Comparison of ENCODE assay signal across 8 mouse cellular contexts in the genomic region with DNA sequence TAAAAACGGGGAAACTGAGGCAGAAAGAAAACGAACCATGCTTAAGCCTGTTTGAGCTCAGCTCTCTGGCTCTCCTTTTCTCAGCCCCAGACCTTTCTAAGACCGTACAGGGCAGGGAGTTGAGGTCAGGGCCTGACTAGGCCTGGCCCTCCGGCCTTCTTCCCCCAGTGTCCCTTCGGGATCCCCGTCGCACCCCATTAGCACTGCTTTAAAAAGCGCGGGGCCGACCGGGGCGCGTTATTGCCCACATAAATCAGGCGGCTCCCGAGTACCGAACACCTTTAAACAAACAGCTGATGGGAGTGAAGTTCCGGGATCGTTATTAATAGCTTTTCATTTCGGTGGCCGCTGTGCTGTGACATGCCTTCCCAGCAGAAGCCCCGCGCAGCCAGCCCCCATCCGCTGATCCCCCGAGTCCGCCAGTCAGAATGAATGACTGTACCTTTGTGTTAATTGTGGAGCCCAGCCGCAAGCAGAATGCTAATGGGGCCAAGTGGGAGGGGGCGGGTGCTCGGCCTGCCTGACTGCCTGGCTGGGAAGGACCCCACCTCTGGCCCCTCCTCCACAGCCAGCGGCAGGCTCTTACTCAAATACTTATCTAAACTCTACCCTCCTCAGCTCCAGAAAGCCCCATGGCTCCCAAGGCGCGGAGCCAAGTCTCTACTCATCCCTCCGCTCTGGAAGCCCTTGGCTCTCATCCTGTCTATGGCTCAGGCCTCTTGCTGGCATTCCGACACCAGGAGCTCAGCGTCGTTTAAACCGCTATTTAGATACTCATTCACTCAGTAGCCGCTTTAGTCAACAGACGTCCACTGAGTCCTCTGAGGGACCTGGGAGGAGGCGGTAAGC. TPM values are rescaled to one million over a fixed set of nuclear protein-coding genes. Genes with fewer than 3 reads are reported as not detected.
DNase-seq lines count a peak whose midpoint lies in the region; ATAC-seq lines count a peak whose summit lies in the region.

No protein-coding gene starts in this region.

- peak overlapping the region; percentile 16; the same call in 1 of the 2 replicates for H3K4me3 ChIP-seq in embryonic facial prominence, embryonic 14.5 days (ENCODE audit: low read depth, low read length)
- H3K4me3 ChIP-seq in intestine, embryonic 15.5 days (replicated peaks): peak overlapping the region; percentile 20
- H3K4me3 ChIP-seq in neural tube, embryonic 14.5 days (ENCODE audit: low read depth, low read length): no peak overlapping the region

- WGBS in embryonic facial prominence, embryonic 14.5 days: 4% methylated on average over 37 of the region's 39 CpGs
- 3% methylated on average over 39 of the region's 39 CpGs for WGBS in intestine, embryonic 15.5 days
- WGBS in neural tube, embryonic 14.5 days: 2% methylated on average over 39 of the region's 39 CpGs

- H3K27ac ChIP-seq in embryonic facial prominence, embryonic 14.5 days (replicated peaks; ENCODE audit: low read depth, low read length): no peak overlapping the region
- no peak overlapping the region for H3K27ac ChIP-seq in intestine, embryonic 15.5 days
- 0 out of 2 replicates have a peak overlapping the region, but pooled peaks have one; percentile 4 for H3K27ac ChIP-seq in neural tube, embryonic 14.5 days (ENCODE audit: low read depth, low read length)

- no peak overlapping the region for H3K9ac ChIP-seq in embryonic facial prominence, embryonic 14.5 days (ENCODE audit: low read depth, low read length)
- H3K9ac ChIP-seq in intestine, embryonic 15.5 days: no peak overlapping the region
- H3K9ac ChIP-seq in neural tube, embryonic 14.5 days (replicated peaks; ENCODE audit: low read depth, low read length): no peak overlapping the region

- H3K4me2 ChIP-seq in embryonic facial prominence, embryonic 14.5 days (ENCODE audit: low read depth, low read length): peak overlapping the region; percentile 48
- peak overlapping the region; percentile 57 for H3K4me2 ChIP-seq in intestine, embryonic 15.5 days (replicated peaks)
- peak overlapping the region; percentile 30 for H3K4me2 ChIP-seq in neural tube, embryonic 14.5 days (ENCODE audit: low read depth, low read length)

- H3K27me3 ChIP-seq in embryonic facial prominence, embryonic 14.5 days (replicated peaks; ENCODE audit: control insufficient read depth, insufficient read depth, low read length): peaks cover 67% of the 10 kb centered on the region
- H3K27me3 ChIP-seq in intestine, embryonic 15.5 days (replicated peaks): peaks cover 70% of the 10 kb centered on the region
- H3K27me3 ChIP-seq in neural tube, embryonic 14.5 days (ENCODE audit: control insufficient read depth, insufficient read depth, low read length): peaks cover 8% of the 10 kb centered on the region; the same call in 1 of the 2 replicates

- ATAC-seq in embryonic facial prominence, embryonic 14.5 days (ENCODE audit: low read depth): peak; percentile 58
- peak; percentile 25 for ATAC-seq in intestine, embryonic 15.5 days
- peak; percentile 81 for ATAC-seq in neural tube, embryonic 14.5 days (ENCODE audit: low read depth)

- H3K4me1 ChIP-seq in embryonic facial prominence, embryonic 14.5 days (ENCODE audit: control insufficient read depth, insufficient read depth, low read length): peaks cover 12% of the 10 kb centered on the region
- H3K4me1 ChIP-seq in intestine, embryonic 15.5 days (replicated peaks): peaks cover 15% of the 10 kb centered on the region
- peaks cover 38% of the 10 kb centered on the region for H3K4me1 ChIP-seq in neural tube, embryonic 14.5 days (ENCODE audit: control insufficient read depth, insufficient read depth, low read length)

- H3K9me3 ChIP-seq in embryonic facial prominence, embryonic 14.5 days (ENCODE audit: control insufficient read depth, low read length): no peaks in the 10 kb centered on the region
- H3K9me3 ChIP-seq in intestine, embryonic 15.5 days: no peaks in the 10 kb centered on the region
- no peaks in the 10 kb centered on the region for H3K9me3 ChIP-seq in neural tube, embryonic 14.5 days (ENCODE audit: control insufficient read depth, low read length)

- intact Hi-C loops in heart, postnatal 25 days (cut with DNase I): no loop called here

- peak; percentile 25 to 36 for DNase-seq in heart, adult 18-20 months
- DNase-seq in heart, postnatal 25 days (ENCODE audit: low spot score): no peak
- DNase-seq in Muller cell, postnatal 12 days (ENCODE audit: inconsistent ontology term): peak; percentile 94
- peak; percentile 71 for DNase-seq in embryonic facial prominence, embryonic 14.5 days (ENCODE audit: low spot score)
- no peak for DNase-seq in spleen, postnatal 10 days (ENCODE audit: low spot score in 2 of 2)
- no peak for DNase-seq in urinary bladder, postnatal 36 days (ENCODE audit: low spot score in 2 of 2)

- no peaks in the 10 kb centered on the region for H3K36me3 ChIP-seq in embryonic facial prominence, embryonic 14.5 days (ENCODE audit: control insufficient read depth, insufficient read depth, low read length)
- H3K36me3 ChIP-seq in intestine, embryonic 15.5 days: no peaks in the 10 kb centered on the region
- no peaks in the 10 kb centered on the region for H3K36me3 ChIP-seq in neural tube, embryonic 14.5 days (ENCODE audit: control insufficient read depth, insufficient read depth, low read length)

RNA-seq across cellular contexts. Expression of gene Cdh22, which starts 19.3 kb away (rescaled TPM):
- total RNA-seq in heart, adult 18-20 months (2021): 1 to 10 TPM in 1 of 2 experiments, under 1 TPM in 1; 0.52 to 1.0 TPM
- under 1 TPM; 0.36 to 0.42 TPM for total RNA-seq in heart, postnatal 25 days (2021)
- 0.33 and 0.93 TPM in 2 replicates for polyA plus RNA-seq in embryonic facial prominence, embryonic 14.5 days (2014; fragmentation: Nextera tagmentation; extraction: Ambion mirVana)
- 0.62 and 0.68 TPM in 2 replicates for polyA plus RNA-seq in intestine, embryonic 15.5 days (2015; fragmentation: Nextera tagmentation; extraction: Ambion mirVana)
- polyA plus RNA-seq in neural tube, embryonic 14.5 days (2014; fragmentation: Nextera tagmentation; extraction: Ambion mirVana): 9.0 and 10.5 TPM in 2 replicates

Comparison
In these comparisons a context has a peak if more than half of its experiments do, and no peak if none do; other contexts are left out.
1. DNase-seq: peak in heart, adult 18-20 months (2 of 2), Muller cell, postnatal 12 days (single experiment) and embryonic facial prominence, embryonic 14.5 days (single experiment); none in heart, postnatal 25 days (single experiment), spleen, postnatal 10 days (0 of 2) and urinary bladder, postnatal 36 days (0 of 2).
2. ATAC-seq: peak in every context shown above with its lines; median percentile 81 in neural tube, embryonic 14.5 days; 58 in embryonic facial prominence, embryonic 14.5 days; 25 in intestine, embryonic 15.5 days.
3. Peak in every context shown above with its lines, with median percentiles within 50 percentile points of each other: H3K4me2 ChIP-seq.